Mouse (Mus musculus) C2C12 (cell line): Measurements from ENCODE around the gene Zfyve28.

Experiments
- CTCF ChIP-seq: IDR thresholded peaks from one replicate; pipeline ENCODE4 v1.5.1; 2011; ENCODE audit not compliant: control insufficient read depth, insufficient read depth, insufficient read length
- MAX ChIP-seq: IDR thresholded peaks from one replicate; pipeline ENCODE4 v1.6.1; 2011; ENCODE audit warnings: mild to moderate bottlenecking, control low read depth
- MYOD1 ChIP-seq: IDR thresholded peaks from one replicate; pipeline ENCODE4 v1.6.1; 2011; ENCODE audit warnings: low read depth; ENCODE audit not compliant: control insufficient read depth, insufficient read length

DNA sequence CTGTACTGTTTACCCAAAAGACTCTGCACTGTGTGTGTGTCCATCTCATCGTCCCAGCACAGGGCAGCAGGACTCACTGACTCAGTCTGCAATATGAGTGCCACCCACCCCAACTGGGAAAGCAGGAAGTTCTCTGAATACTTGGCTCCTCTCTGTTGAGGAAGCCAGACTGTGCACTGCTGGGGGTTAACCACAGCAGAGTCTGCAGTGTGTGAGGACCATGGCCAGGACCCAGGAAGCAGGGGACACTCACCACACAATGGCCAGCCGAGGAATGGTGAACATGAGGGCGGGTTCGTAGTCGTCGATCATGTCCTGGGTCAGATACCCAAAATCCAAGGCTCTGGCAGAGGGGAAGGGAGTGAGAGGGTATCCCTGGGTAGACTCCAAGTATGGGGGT is 56.3 kb downstream of the Zfyve28 start:
- TF ChIP-seq CTCF (no peak), MAX (no peak), MYOD1 (no peak)
